Mouse (Mus musculus) cerebellum, adult 9-11 months (tissue): ENCODE results near the gene Arid3b.
A peak's percentile ranks its signal among the peaks of the same experiment; 100 is the strongest.
"Not testable (repeated sequence)": the region's sequence is repeated elsewhere in the genome, so short reads cannot be mapped to it uniquely, and the experiment has no call there.

Experiments
- DNase-seq: peaks from one replicate; pipeline ENCODE4 v3.0.0; 2022

Arid3b gene

GRCm38 (mm10) chr9:57836581-57837170 is at the start of gene Arid3b:
Arid3b (minus strand) TSS chr9:57836793.
- DNase-seq, result peak; percentile 93

- no peak for DNase-seq
Measured at GRCm38 (mm10) chr9:57883413-57883812, 46.8 kb upstream of the Arid3b start.

GRCm38 (mm10) chr9:57881781-57882180 is 45.2 kb upstream of the Arid3b start:
- not testable (repeated sequence) for DNase-seq

GRCm38 (mm10) chr9:57880278-57880677 is 43.7 kb upstream of the Arid3b start:
- DNase-seq, result no peak

GRCm38 (mm10) chr9:57879213-57879612 is 42.6 kb upstream of the Arid3b start:
- no peak for DNase-seq

GRCm38 (mm10) chr9:57874994-57875393 is 38.4 kb upstream of the Arid3b start:
- DNase-seq, result no peak

GRCm38 (mm10) chr9:57874134-57874533 is 37.5 kb upstream of the Arid3b start:
- DNase-seq, result no peak

- no peak for DNase-seq
Measured at GRCm38 (mm10) chr9:57870273-57870816, 33.8 kb upstream of the Arid3b start.

GRCm38 (mm10) chr9:57868767-57869166 is 32.2 kb upstream of the Arid3b start:
- no peak for DNase-seq

GRCm38 (mm10) chr9:57867880-57868279 is 31.3 kb upstream of the Arid3b start:
- no peak for DNase-seq

GRCm38 (mm10) chr9:57867236-57867635 is 30.6 kb upstream of the Arid3b start:
- no peak for DNase-seq

GRCm38 (mm10) chr9:57866530-57866929 is 29.9 kb upstream of the Arid3b start:
- DNase-seq, result no peak

GRCm38 (mm10) chr9:57864336-57864735 is 27.7 kb upstream of the Arid3b start:
- no peak for DNase-seq

GRCm38 (mm10) chr9:57861951-57862471 is 25.4 kb upstream of the Arid3b start:
- peak; percentile 68 for DNase-seq

GRCm38 (mm10) chr9:57856456-57856855 is 19.9 kb upstream of the Arid3b start:
- no peak for DNase-seq

GRCm38 (mm10) chr9:57854280-57854679 is 17.7 kb upstream of the Arid3b start:
- no peak for DNase-seq

- no peak for DNase-seq
Measured at GRCm38 (mm10) chr9:57839032-57839431, 2.4 kb upstream of the Arid3b start.

GRCm38 (mm10) chr9:57835841-57836514 is 615 bp downstream of the Arid3b start:
- DNase-seq, result peak; percentile 26

- no peak for DNase-seq
Measured at GRCm38 (mm10) chr9:57834629-57835417, 1.8 kb downstream of the Arid3b start.

- no peak for DNase-seq
Measured at GRCm38 (mm10) chr9:57833762-57834471, 2.7 kb downstream of the Arid3b start.

GRCm38 (mm10) chr9:57831267-57832082 is 5.1 kb downstream of the Arid3b start:
- DNase-seq, result peak; percentile 61
